Mouse (Mus musculus) heart, postnatal 14 days (tissue): Measurements from ENCODE around the gene Slirp. TPM values are rescaled to one million over a fixed set of nuclear protein-coding genes. Genes with fewer than 3 reads are reported as not detected.

Source experiments
- DNase-seq, 2 experiments: peaks; one replicate each; pipeline ENCODE4 v3.0.0; 2021 to 2022
- intact Hi-C: fragments of 180-260 bp; cut with DNase I; formaldehyde crosslinking; loops from one replicate; pipeline ENCODE4 v1.15.1; 2025
- long read RNA-seq, 2 experiments: library from polyadenylated mRNA; stranded (forward); transcript quantifications; one replicate each; pipeline ENCODE4 v2.0.0; 2021
- total RNA-seq, 2 experiments: library from RNA; stranded (reverse); gene quantifications; 2 replicates each; pipeline ENCODE4 v1.2.3; 2021

Slirp gene
- total RNA-seq = 100 to 1,000 TPM; 140 to 162 TPM
- long read RNA-seq, experiment 1, transcript Slirp-202 (3 exons, 802 nt) = minor isoform, 5 of 53 reads
- long read RNA-seq, experiment 1, transcript Slirp-204 (4 exons, 2,701 nt) = major isoform, 35 of 53 reads
- long read RNA-seq, experiment 1, partial matches to known transcripts = 12 of 53 reads
- long read RNA-seq, experiment 1, other reads (novel, unspliced or antisense) = 1 of 53 reads
- long read RNA-seq, experiment 2, transcript Slirp-204 (4 exons, 2,701 nt) = major isoform, 71 of 93 reads
- long read RNA-seq, experiment 2, partial matches to known transcripts = 21 of 93 reads
- long read RNA-seq, experiment 2, other reads (novel, unspliced or antisense) = 1 of 93 reads

- intact Hi-C loops = no loop called here
- DNase-seq = peak; percentile 86 to 91
These were observed at the start of gene Slirp, which contains the start of gene Alkbh1 for GRCm38 (mm10) chr12:87443700-87444122. TSS of gene Slirp (plus strand) at chr12:87443896. TSS of gene Alkbh1 (minus strand) at chr12:87444017.

GRCm38 (mm10) chr12:87394316-87394715 is 49.4 kb upstream of the Slirp start:
- DNase-seq = no peak
- intact Hi-C loops = no loop called here

DNA sequence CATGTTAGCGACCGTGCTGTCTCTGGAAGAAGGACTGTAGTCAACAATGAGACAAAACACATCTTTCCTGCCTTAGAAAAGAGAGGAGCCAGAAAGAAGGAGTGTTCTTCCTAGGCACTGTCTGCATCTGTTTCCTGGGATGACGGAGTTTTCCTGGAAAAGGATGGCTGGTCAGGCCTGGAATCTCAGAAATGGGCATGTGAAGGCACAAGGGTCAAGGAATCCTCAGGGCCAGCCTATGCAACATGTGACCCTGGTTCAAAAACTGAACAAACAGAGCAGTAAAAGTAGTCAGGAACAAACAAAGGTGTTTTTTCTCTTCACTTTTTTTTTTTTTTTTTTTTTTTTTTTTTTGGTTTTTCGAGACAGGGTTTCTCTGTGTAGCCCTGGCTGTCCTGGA is 46.6 kb upstream of the Slirp start:
- intact Hi-C loops = no loop called here
- DNase-seq = no peak

DNA sequence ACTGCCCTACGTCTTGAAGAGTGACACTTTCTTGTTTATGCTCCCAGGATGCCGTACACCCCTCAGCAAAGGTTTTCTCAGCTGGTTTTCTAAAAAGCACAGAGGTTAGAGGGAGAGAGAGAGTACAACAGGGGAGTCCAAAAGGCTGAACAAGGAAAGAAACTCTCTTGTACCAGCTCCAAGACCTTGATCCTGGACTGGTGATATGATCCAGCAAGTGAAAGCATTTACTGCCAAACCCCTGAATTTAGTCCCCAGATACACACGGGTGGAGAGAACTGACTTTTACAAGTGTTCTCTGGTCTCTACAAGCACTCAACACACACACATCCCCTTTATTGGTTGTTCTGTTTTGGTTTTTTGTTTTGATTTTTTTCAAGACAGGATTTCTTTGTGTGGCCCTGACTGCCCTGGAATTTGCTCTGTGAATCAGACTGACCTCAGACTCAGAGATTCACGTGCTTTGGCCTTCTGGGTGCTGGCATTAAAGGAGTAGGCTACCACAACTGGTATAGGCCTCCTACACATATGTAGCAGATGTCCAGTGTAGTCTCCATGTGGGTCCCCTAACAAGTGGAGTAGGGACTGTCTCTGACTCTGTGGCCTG is 45.8 kb upstream of the Slirp start:
- no peak for DNase-seq
- intact Hi-C loops = no loop called here

GRCm38 (mm10) chr12:87399119-87399819 is 44.4 kb upstream of the Slirp start:
- intact Hi-C loops = no loop called here
- no peak for DNase-seq

- intact Hi-C loops = no loop called here
- DNase-seq = no peak
These were observed 41.8 kb upstream of the Slirp start for GRCm38 (mm10) chr12:87401883-87402282.

DNA sequence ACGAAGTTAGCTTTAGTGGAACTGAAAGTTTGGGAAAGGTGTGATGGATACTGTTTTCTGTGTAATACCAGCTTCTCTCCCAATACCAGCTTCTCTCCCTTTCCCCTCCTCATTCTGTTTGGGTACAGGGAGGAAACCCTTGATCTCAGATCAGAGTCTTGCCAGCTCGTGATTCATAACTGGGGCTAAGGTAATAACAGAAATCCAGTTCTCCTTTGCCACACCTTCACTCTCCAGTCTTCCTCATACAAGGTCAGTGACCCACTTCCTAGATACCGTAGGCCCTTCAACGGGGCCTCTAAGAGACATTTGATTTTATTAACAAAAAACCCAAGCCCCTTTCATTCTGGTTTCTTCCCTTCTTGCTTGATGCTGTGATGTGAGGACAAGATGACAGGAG is 38.5 kb upstream of the Slirp start:
- intact Hi-C loops = no loop called here
- no peak for DNase-seq

- no peak for DNase-seq
These were observed 38.0 kb upstream of the Slirp start for GRCm38 (mm10) chr12:87405721-87406120.

GRCm38 (mm10) chr12:87407869-87408605 is 35.7 kb upstream of the Slirp start:
- intact Hi-C loops = no loop called here

More at GRCm38 (mm10) chr12:87405721-87406120, 38.0 kb upstream of the Slirp start:
- intact Hi-C loops = no loop called here

GRCm38 (mm10) chr12:87409123-87409522 is 34.6 kb upstream of the Slirp start:
- no peak for DNase-seq
- intact Hi-C loops = no loop called here

More at GRCm38 (mm10) chr12:87407869-87408605, 35.7 kb upstream of the Slirp start:
- peak; percentile 45 for DNase-seq

DNA sequence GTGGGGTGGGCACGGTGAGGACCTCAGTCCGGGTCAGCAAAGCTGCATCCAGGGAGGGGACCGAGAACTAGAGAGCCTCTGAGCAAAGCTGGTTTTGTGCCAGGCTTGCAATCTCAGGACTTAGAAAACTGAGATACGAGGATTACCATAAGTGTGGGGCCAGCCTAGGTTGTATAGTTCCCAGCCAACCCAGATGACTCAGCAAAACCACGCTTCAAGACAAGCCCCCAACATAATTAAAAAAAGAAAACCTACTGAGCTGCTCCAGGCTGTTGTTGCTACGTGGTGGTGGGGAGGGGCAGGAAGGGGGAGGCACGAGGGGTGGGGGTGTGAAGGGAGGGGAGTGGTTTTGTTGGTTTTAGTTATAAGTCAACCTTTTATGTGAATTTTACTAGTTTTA is 32.7 kb upstream of the Slirp start:
- DNase-seq = no peak
- intact Hi-C loops = loop anchor here (5.0 kb wide), 1 partner anchor 59 kb away; no protein-coding TSS in a partner anchor

- intact Hi-C loops = loop anchor here (5.0 kb wide), 1 partner anchor 61 kb away; no protein-coding TSS in a partner anchor
- DNase-seq = peak; percentile 73 to 82
These were observed 30.4 kb upstream of the Slirp start for GRCm38 (mm10) chr12:87413179-87413790.

- no peak for DNase-seq
- intact Hi-C loops = loop anchor here (5.0 kb wide), 1 partner anchor 148 kb away; the partner anchor contains the start of genes Ahsa1 and Vipas39
These were observed 28.3 kb upstream of the Slirp start for GRCm38 (mm10) chr12:87415358-87415757.

DNA sequence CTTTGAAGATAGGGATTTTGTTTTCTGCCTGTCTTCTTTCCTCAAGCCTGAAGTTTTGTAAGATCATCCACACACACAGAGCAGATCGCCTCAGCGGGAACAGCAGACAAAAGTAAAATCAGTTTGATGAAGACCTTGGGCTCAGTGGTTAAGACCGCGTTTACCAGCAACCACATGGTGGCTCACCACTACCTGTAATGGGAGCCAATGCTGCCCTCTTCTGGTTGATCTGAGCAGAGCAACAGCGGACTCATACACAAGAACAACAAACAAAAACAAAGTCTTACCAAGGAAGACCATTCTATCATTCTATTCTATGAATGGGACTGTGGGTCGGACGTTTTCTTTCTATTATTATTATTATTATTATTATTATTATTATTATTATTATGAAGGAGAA is 27.0 kb upstream of the Slirp start:
- intact Hi-C loops = loop anchor here (5.0 kb wide), 1 partner anchor 149 kb away; the partner anchor contains the start of genes Ahsa1 and Vipas39
- DNase-seq = peak; percentile 59 to 73

DNA sequence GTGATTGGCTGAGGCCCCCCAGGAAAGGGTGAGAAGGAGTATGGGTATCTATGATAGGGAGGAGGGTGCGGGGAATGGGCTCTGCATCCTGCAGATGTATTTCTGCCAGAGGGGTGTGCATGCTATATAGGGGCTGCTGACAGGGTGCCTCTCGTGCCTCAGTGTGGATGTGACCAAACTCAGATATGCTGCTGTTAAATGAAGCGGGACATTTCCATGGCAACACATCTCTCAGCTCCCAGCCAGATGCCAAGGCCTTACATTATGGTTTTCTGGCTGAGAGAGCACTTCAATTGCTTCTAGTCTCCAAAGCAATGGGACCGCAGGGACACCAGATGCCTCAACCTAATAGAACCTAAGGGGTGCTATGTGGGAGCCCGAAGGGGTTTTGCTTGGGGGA is 24.8 kb upstream of the Slirp start:
- intact Hi-C loops = loop anchor here (5.0 kb wide), 1 partner anchor 152 kb away; the partner anchor contains the start of genes Ahsa1 and Vipas39
- DNase-seq = no peak

DNA sequence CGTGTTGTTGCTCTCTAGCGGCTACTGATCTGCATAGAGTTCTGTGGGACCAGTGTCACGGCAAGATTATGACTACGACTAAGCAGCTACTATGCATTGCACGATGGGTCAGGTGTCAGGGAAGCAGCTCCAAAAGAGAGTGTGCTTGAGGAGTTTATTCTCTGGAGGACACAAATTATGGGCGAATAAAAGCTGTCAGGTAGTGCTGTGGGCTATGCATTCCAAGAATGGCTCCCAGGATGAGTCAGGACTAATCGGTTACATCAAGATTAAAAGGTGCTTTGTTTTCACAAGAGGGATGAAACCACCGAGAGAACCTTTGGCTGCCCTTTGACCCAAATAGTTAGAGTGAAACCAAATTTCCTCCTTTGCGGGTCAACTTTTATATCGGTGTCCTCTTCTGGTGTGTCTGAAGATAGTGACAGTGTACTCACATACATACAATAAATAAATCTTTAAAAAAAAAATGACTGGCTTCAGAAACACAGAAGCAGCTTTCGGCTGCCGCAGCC is 23.7 kb upstream of the Slirp start:
- intact Hi-C loops = loop anchor here (5.0 kb wide), 1 partner anchor 153 kb away; the partner anchor contains the start of genes Ahsa1 and Vipas39

DNA sequence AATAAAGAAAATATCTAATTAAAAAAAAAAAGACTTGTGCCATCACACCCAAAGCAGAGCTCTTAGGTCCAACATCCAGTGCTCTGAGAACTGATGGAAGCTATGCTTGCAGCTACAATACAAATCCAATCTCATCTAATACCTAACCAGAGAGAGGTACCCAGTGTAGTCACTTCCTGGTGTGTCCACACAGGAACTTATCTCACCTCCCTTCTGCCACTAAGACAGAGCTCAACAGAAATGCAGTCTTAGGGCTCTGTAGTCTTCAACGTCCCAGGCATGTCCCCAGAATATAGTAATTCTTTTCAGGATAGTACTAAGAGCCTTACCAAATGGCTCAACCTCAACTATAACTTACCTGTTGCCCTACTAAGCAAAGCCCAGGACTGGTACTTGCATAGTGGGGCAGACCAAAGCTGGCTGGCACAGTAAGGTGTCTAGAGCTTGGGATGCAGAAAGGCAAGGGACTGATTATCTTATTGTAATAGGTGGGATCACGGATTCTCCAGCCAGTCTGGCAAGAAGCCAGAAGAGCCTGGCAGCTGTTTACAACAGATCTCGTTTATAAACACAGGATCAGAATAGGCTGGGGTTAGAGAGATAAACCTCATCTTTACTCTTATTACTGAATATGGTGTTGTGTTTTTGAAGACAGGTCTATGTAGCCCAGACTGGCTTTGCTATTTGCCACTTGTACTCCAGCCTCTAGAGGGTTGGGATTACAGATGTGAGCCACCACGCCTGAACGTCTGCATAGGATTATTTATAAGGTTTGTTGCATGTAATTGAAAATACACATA is 21.8 kb upstream of the Slirp start:
- intact Hi-C loops = no loop called here
- no peak for DNase-seq

More for the DNA sequence above, 23.7 kb upstream of the Slirp start:
- no peak for DNase-seq

- intact Hi-C loops = no loop called here
- no peak for DNase-seq
These were observed 20.0 kb upstream of the Slirp start for GRCm38 (mm10) chr12:87423700-87424099.

GRCm38 (mm10) chr12:87424516-87424915 is 19.2 kb upstream of the Slirp start:
- intact Hi-C loops = no loop called here

More at GRCm38 (mm10) chr12:87424516-87424915, 19.2 kb upstream of the Slirp start:
- DNase-seq = no peak
